Mouse (Mus musculus) embryonic facial prominence, embryonic 13.5 days (tissue): ENCODE data around the gene Edem2. TPM values are rescaled to one million over a fixed set of nuclear protein-coding genes. Genes with fewer than 3 reads are reported as not detected.

Experiments
- ATAC-seq: fragments of 200-750 bp; cut with Nextera tagmentation; 2 replicates; pipeline ENCODE4 v1.8.0; 2017; ENCODE audit warnings: low read depth; ENCODE audit not compliant: insufficient number of reproducible peaks, insufficient read depth, low FRiP score, low TSS enrichment
- H3K27ac ChIP-seq: fragments of 300-500 bp; sonication (generic); 2 replicates; pipeline ENCODE4 v1.5.1; 2015; ENCODE audit warnings: moderate library complexity, mild to moderate bottlenecking, inconsistent platforms
- H3K27me3 ChIP-seq: fragments of 300-500 bp; sonication (generic); 2 replicates; pipeline ENCODE4 v1.6.1; 2015; ENCODE audit warnings: mild to moderate bottlenecking, inconsistent platforms
- H3K36me3 ChIP-seq: fragments of 300-500 bp; sonication (generic); 2 replicates; pipeline ENCODE4 v1.6.1; 2015; ENCODE audit warnings: mild to moderate bottlenecking, inconsistent platforms
- H3K4me1 ChIP-seq: fragments of 300-500 bp; sonication (generic); 2 replicates; pipeline ENCODE4 v1.6.1; 2015; ENCODE audit warnings: inconsistent platforms
- H3K4me2 ChIP-seq: fragments of 300-500 bp; sonication (generic); 2 replicates; pipeline ENCODE4 v1.6.1; 2015; ENCODE audit warnings: moderate library complexity, mild to moderate bottlenecking, inconsistent platforms
- H3K4me3 ChIP-seq: fragments of 300-500 bp; sonication (generic); 2 replicates; pipeline ENCODE4 v1.5.1; 2015; ENCODE audit warnings: mild to moderate bottlenecking, inconsistent platforms
- H3K9ac ChIP-seq: fragments of 300-500 bp; sonication (generic); 2 replicates; pipeline ENCODE4 v1.6.1; 2015; ENCODE audit warnings: mild to moderate bottlenecking, inconsistent platforms
- H3K9me3 ChIP-seq: fragments of 300-500 bp; sonication (generic); 2 replicates; pipeline ENCODE4 v1.6.1; 2016; ENCODE audit warnings: inconsistent platforms
- WGBS: fragments of 180-500 bp; shearing (Covaris S2); methylation state at CpG from one replicate; pipeline ENCODE4 v1.1.7; 2015; ENCODE audit warnings: mixed read lengths; 5-methylcytosine and 5-hydroxymethylcytosine counted together
- polyA plus RNA-seq: library from polyadenylated mRNA; unstranded; fragments of >200 nt; fragmentation: Nextera tagmentation; extraction: Ambion mirVana; gene quantifications from 2 replicates; pipeline ENCODE4 v1.2.1, GENCODE M21; 2015

Gene Edem2
- polyA plus RNA-seq, 1 experiment from 2014 or later = 32.5 TPM

- 75% methylated on average over 5 of the region's 5 CpGs for WGBS
- Histone ChIP-seq H3K4me1 (no peaks in the 10 kb centered on the region), H3K4me3 (no peak overlapping the region), H3K9ac (no peak overlapping the region), H3K27ac (no peak overlapping the region), H3K27me3 (no peaks in the 10 kb centered on the region), H3K4me2 (no peak overlapping the region), H3K9me3 (no peaks in the 10 kb centered on the region), H3K36me3 (no peaks in the 10 kb centered on the region)
- no peak for ATAC-seq
These were observed 5.8 kb upstream of the Edem2 start for GRCm38 (mm10) chr2:155735080-155735479.

GRCm38 (mm10) chr2:155728742-155729141 lies 533 bp downstream of the Edem2 start:
- no peak for ATAC-seq
- Histone ChIP-seq H3K4me2 (peak overlapping the region; percentile 92), H3K4me1 (peaks cover 9% of the 10 kb centered on the region), H3K27ac (no peak overlapping the region), H3K27me3 (no peaks in the 10 kb centered on the region), H3K4me3 (peak overlapping the region; percentile 91), H3K9ac (peak overlapping the region; percentile 82), H3K36me3 (no peaks in the 10 kb centered on the region), H3K9me3 (no peaks in the 10 kb centered on the region)
- 4% methylated on average over 15 of the region's 15 CpGs for WGBS

GRCm38 (mm10) chr2:155727764-155728395 lies 1.4 kb downstream of the Edem2 start:
- no peak overlapping the region for H3K9ac ChIP-seq
- peak overlapping the region; percentile 92; the same call in 1 of the 2 replicates for H3K4me2 ChIP-seq
- 76% methylated on average over 7 of the region's 7 CpGs for WGBS
- no peak overlapping the region for H3K27ac ChIP-seq
- peaks cover 9% of the 10 kb centered on the region for H3K4me1 ChIP-seq
- ATAC-seq = no peak
- no peaks in the 10 kb centered on the region for H3K27me3 ChIP-seq
- no peak overlapping the region for H3K4me3 ChIP-seq
- H3K9me3 ChIP-seq = no peaks in the 10 kb centered on the region
- 0 out of 2 replicates have a peak, but pooled peaks cover 3% of the 10 kb centered on the region for H3K36me3 ChIP-seq

- no peak overlapping the region for H3K4me3 ChIP-seq
- no peak overlapping the region for H3K27ac ChIP-seq
- WGBS = 91% methylated on average over 7 of the region's 7 CpGs
- no peak overlapping the region for H3K4me2 ChIP-seq
- H3K4me1 ChIP-seq = peaks cover 9% of the 10 kb centered on the region
- no peak for ATAC-seq
- H3K27me3 ChIP-seq = no peaks in the 10 kb centered on the region
- no peak overlapping the region for H3K9ac ChIP-seq
- no peaks in the 10 kb centered on the region for H3K9me3 ChIP-seq
- H3K36me3 ChIP-seq = 0 out of 2 replicates have a peak, but pooled peaks cover 16% of the 10 kb centered on the region
These were observed 3.0 kb downstream of the Edem2 start for GRCm38 (mm10) chr2:155726302-155726701.

GRCm38 (mm10) chr2:155724526-155724925 lies 4.7 kb downstream of the Edem2 start:
- no peak overlapping the region for H3K4me2 ChIP-seq
- H3K27me3 ChIP-seq = no peaks in the 10 kb centered on the region
- H3K27ac ChIP-seq = no peak overlapping the region
- H3K4me1 ChIP-seq = peaks cover 9% of the 10 kb centered on the region
- H3K9ac ChIP-seq = no peak overlapping the region
- 85% methylated on average over 6 of the region's 6 CpGs for WGBS
- H3K36me3 ChIP-seq = 0 out of 2 replicates have a peak, but pooled peaks cover 17% of the 10 kb centered on the region
- no peak overlapping the region for H3K4me3 ChIP-seq
- no peaks in the 10 kb centered on the region for H3K9me3 ChIP-seq
- no peak for ATAC-seq

- Histone ChIP-seq H3K27me3 (no peaks in the 10 kb centered on the region), H3K4me1 (peaks cover 9% of the 10 kb centered on the region), H3K4me2 (no peak overlapping the region), H3K9ac (no peak overlapping the region), H3K36me3 (0 out of 2 replicates have a peak, but pooled peaks cover 22% of the 10 kb centered on the region), H3K27ac (no peak overlapping the region), H3K9me3 (no peaks in the 10 kb centered on the region), H3K4me3 (no peak overlapping the region)
- no peak for ATAC-seq
- 81% methylated on average over 5 of the region's 5 CpGs for WGBS
These were observed 5.2 kb downstream of the Edem2 start for GRCm38 (mm10) chr2:155724036-155724435.

- H3K9ac ChIP-seq = no peak overlapping the region
- no peak overlapping the region for H3K4me2 ChIP-seq
- 79% methylated on average over 5 of the region's 5 CpGs for WGBS
- no peak for ATAC-seq
- H3K36me3 ChIP-seq = peaks cover 41% of the 10 kb centered on the region
- H3K4me1 ChIP-seq = no peaks in the 10 kb centered on the region
- H3K4me3 ChIP-seq = no peak overlapping the region
- no peak overlapping the region for H3K27ac ChIP-seq
- no peaks in the 10 kb centered on the region for H3K9me3 ChIP-seq
- no peaks in the 10 kb centered on the region for H3K27me3 ChIP-seq
These were observed 8.7 kb downstream of the Edem2 start for GRCm38 (mm10) chr2:155720585-155720984.

GRCm38 (mm10) chr2:155717082-155717990 lies 11.9 kb downstream of the Edem2 start:
- 86% methylated on average over 12 of the region's 12 CpGs for WGBS
- no peak overlapping the region for H3K27ac ChIP-seq
- no peak overlapping the region for H3K4me3 ChIP-seq
- H3K27me3 ChIP-seq = no peaks in the 10 kb centered on the region
- no peak overlapping the region for H3K9ac ChIP-seq
- ATAC-seq = no peak
- H3K4me2 ChIP-seq = no peak overlapping the region
- H3K36me3 ChIP-seq = peaks cover 59% of the 10 kb centered on the region
- H3K9me3 ChIP-seq = no peaks in the 10 kb centered on the region
- no peaks in the 10 kb centered on the region for H3K4me1 ChIP-seq

- Histone ChIP-seq H3K4me3 (no peak overlapping the region), H3K27me3 (no peaks in the 10 kb centered on the region), H3K4me2 (no peak overlapping the region), H3K9ac (0 out of 2 replicates have a peak overlapping the region, but pooled peaks have one; percentile 2), H3K4me1 (no peaks in the 10 kb centered on the region), H3K9me3 (no peaks in the 10 kb centered on the region), H3K27ac (no peak overlapping the region), H3K36me3 (peaks cover 68% of the 10 kb centered on the region)
- WGBS = 85% methylated on average over 11 of the region's 11 CpGs
- ATAC-seq = no peak
These were observed 18.7 kb downstream of the Edem2 start for GRCm38 (mm10) chr2:155710557-155710956.

GRCm38 (mm10) chr2:155707251-155707650 lies 22.0 kb downstream of the Edem2 start:
- H3K27ac ChIP-seq = no peak overlapping the region
- H3K4me1 ChIP-seq = no peaks in the 10 kb centered on the region
- no peak for ATAC-seq
- H3K9me3 ChIP-seq = no peaks in the 10 kb centered on the region
- H3K4me3 ChIP-seq = no peak overlapping the region
- H3K9ac ChIP-seq = no peak overlapping the region
- no peak overlapping the region for H3K4me2 ChIP-seq
- H3K27me3 ChIP-seq = no peaks in the 10 kb centered on the region
- peaks cover 62% of the 10 kb centered on the region for H3K36me3 ChIP-seq
- WGBS = 82% methylated on average over 4 of the region's 4 CpGs

- Histone ChIP-seq H3K4me2 (no peak overlapping the region), H3K9me3 (no peaks in the 10 kb centered on the region), H3K27me3 (no peaks in the 10 kb centered on the region), H3K4me1 (no peaks in the 10 kb centered on the region), H3K4me3 (no peak overlapping the region), H3K9ac (no peak overlapping the region), H3K36me3 (peaks cover 44% of the 10 kb centered on the region), H3K27ac (no peak overlapping the region)
- 60% methylated on average over 4 of the region's 4 CpGs for WGBS
- ATAC-seq = no peak
These were observed 25.6 kb downstream of the Edem2 start for GRCm38 (mm10) chr2:155703630-155704029.
